Mouse (Mus musculus) midbrain, embryonic 11.5 days (tissue): ENCODE data around the gene Rabif. TPM values are rescaled to one million over a fixed set of nuclear protein-coding genes. Genes with fewer than 3 reads are reported as not detected.
A peak's percentile ranks its signal among the peaks of the same experiment; 100 is the strongest.
"Not testable (repeated sequence)": the region's sequence is repeated elsewhere in the genome, so short reads cannot be mapped to it uniquely, and the experiment has no call there.

Experiments used
- ATAC-seq: fragments of 200-750 bp; cut with Nextera tagmentation; 2 replicates; pipeline ENCODE4 v1.8.0; 2017; ENCODE audit warnings: moderate TSS enrichment, moderate library complexity; ENCODE audit not compliant: low FRiP score
- DNase-seq: peaks from one replicate; pipeline ENCODE4 v3.0.0; 2015; ENCODE audit warnings: low spot score; ENCODE audit errors: missing footprints
- H3K27ac ChIP-seq: fragments of 300-500 bp; sonication (generic); 2 replicates; pipeline ENCODE4 v1.5.1; 2014; ENCODE audit warnings: low read depth, low read length
- H3K27me3 ChIP-seq: fragments of 300-500 bp; sonication (generic); 2 replicates; pipeline ENCODE4 v1.6.1; 2014; ENCODE audit warnings: mild to moderate bottlenecking, low read length, moderate library complexity, mixed read lengths; ENCODE audit not compliant: control insufficient read depth, insufficient read depth
- H3K36me3 ChIP-seq: fragments of 300-500 bp; sonication (generic); 2 replicates; pipeline ENCODE4 v1.6.1; 2014; ENCODE audit warnings: mild to moderate bottlenecking, low read length, moderate library complexity, mixed read lengths; ENCODE audit not compliant: control insufficient read depth, insufficient read depth
- H3K4me1 ChIP-seq: fragments of 300-500 bp; sonication (generic); 2 replicates; pipeline ENCODE4 v1.6.1; 2014; ENCODE audit warnings: low read length; ENCODE audit not compliant: control insufficient read depth, insufficient read depth
- H3K4me2 ChIP-seq: fragments of 300-500 bp; sonication (generic); 2 replicates; pipeline ENCODE4 v1.6.1; 2014; ENCODE audit warnings: mild to moderate bottlenecking, moderate library complexity
- H3K4me3 ChIP-seq: fragments of 300-500 bp; sonication (generic); 2 replicates; pipeline ENCODE4 v1.5.1; 2014; ENCODE audit warnings: low read depth, low read length
- H3K9ac ChIP-seq: fragments of 300-500 bp; sonication (generic); 2 replicates; pipeline ENCODE4 v1.6.1; 2014; ENCODE audit warnings: low read length
- H3K9me3 ChIP-seq: fragments of 300-500 bp; sonication (generic); 2 replicates; pipeline ENCODE4 v1.6.1; 2016; ENCODE audit warnings: low read length; ENCODE audit not compliant: control insufficient read depth
- WGBS: fragments of 180-500 bp; shearing (Covaris S2); extraction: QIAGEN DNeasy Blood & Tissue Kit; methylation state at CpG from one replicate; pipeline ENCODE4 v1.1.7; 2014; 5-methylcytosine and 5-hydroxymethylcytosine counted together
- polyA plus RNA-seq: library from polyadenylated mRNA; unstranded; fragments of >200 nt; fragmentation: Nextera tagmentation; extraction: Ambion mirVana; gene quantifications from 2 replicates; pipeline ENCODE4 v1.2.1, GENCODE M21; 2014

The Rabif gene
- 47.4 and 48.1 TPM in 2 replicates for polyA plus RNA-seq

DNA sequence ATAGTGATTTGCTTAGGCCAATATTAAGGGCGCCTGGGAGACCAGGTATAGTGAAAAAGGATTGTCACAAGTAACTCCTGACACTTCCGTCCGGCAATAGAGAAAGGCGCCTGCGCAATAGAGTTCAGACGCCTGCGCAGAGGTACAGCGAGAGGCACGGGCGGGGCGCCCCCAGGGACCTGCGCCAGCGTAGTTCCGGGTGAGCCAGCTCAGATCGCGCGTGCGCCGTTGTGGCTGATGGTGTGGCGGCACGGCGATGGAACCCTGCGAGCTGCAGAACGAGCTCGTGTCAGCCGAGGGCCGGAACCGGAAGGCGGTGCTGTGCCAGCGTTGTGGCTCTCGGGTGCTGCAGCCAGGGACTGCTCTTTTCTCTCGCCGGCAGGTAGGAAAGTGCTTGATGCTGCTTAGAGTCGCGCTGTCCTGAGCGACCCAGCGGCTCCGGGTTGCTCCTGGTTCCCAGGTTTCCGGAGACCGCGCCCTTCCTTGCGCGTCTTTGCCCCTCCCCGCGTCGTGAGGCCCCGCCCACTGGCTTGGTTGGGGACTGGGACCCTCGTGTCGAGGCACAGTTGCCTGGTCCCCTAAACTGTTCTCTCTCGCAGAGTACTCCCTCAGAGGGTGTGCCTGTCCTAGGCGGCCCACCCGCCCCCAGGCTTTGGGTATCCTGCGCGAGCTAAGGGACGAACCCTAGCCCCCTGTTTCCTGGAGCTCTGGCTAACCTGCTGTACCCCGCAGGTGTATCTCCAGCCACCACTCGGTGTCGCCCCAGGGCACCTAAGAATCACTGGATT lies at the start of gene Rabif:
Gene Rabif, plus strand, starts transcription at position 221 of the 788 bp plus-strand sequence.
- Histone ChIP-seq H3K36me3 (peaks cover 4% of the 10 kb centered on the region; the same call in 1 of the 2 replicates), H3K27ac (peak within 1 kb of the TSS; percentile 74), H3K4me1 (peaks cover 6% of the 10 kb centered on the region), H3K9ac (peak within 1 kb of the TSS; percentile 75), H3K4me3 (peak within 1 kb of the TSS; percentile 74), H3K9me3 (no peaks in the 10 kb centered on the region), H3K4me2 (peak within 1 kb of the TSS; percentile 86), H3K27me3 (no peaks in the 10 kb centered on the region)
- DNase-seq (peak; percentile 99), ATAC-seq (peak; percentile 98)
- WGBS = under 1% methylated on average over 58 of the region's 58 CpGs

DNA sequence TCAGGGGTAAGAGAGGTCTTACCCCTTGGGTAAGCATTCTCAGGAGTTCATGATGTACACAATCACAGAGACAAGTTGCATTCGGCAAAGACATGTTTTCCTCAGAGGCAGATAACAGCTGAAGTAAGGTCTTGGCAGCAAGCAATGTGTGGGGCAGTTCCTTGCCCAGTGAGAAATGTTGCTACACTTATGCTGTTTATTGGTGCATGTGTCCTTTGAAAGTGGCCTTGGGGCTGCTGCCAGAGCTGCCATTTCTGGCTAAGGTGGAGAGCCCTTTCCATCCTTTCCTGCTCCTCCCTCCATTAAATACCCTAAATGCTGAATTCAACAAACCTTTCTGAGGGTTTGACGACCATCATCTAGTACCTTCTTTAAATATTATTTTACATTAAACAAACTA lies 49.0 kb upstream of the Rabif start:
- H3K4me3 ChIP-seq = no peak overlapping the region
- H3K27me3 ChIP-seq = no peaks in the 10 kb centered on the region
- no peaks in the 10 kb centered on the region for H3K36me3 ChIP-seq
- DNase-seq = no peak
- 85% methylated on average over 2 of the region's 2 CpGs for WGBS
- no peaks in the 10 kb centered on the region for H3K4me1 ChIP-seq
- H3K27ac ChIP-seq = no peak overlapping the region
- no peaks in the 10 kb centered on the region for H3K9me3 ChIP-seq
- H3K4me2 ChIP-seq = no peak overlapping the region
- ATAC-seq = no peak
- no peak overlapping the region for H3K9ac ChIP-seq

- H3K36me3 ChIP-seq, H3K4me1 ChIP-seq, H3K27ac ChIP-seq, H3K4me2 ChIP-seq, H3K9ac ChIP-seq, DNase-seq, H3K4me3 ChIP-seq, ATAC-seq, H3K9me3 ChIP-seq, H3K27me3 ChIP-seq: not testable (repeated sequence)
- WGBS = 75% methylated on average over 3 of the region's 3 CpGs
Observed at GRCm38 (mm10) chr1:134448537-134448936, 45.9 kb upstream of the Rabif start.

- Histone ChIP-seq H3K4me3 (no peak overlapping the region), H3K9ac (no peak overlapping the region), H3K27me3 (no peaks in the 10 kb centered on the region), H3K27ac (no peak overlapping the region), H3K4me1 (peaks cover 3% of the 10 kb centered on the region; the same call in 1 of the 2 replicates), H3K4me2 (no peak overlapping the region), H3K36me3 (no peaks in the 10 kb centered on the region), H3K9me3 (no peaks in the 10 kb centered on the region)
- ATAC-seq (no peak), DNase-seq (no peak)
- 88% methylated on average over 4 of the region's 4 CpGs for WGBS
Observed at GRCm38 (mm10) chr1:134450201-134450600, 44.2 kb upstream of the Rabif start.

DNA sequence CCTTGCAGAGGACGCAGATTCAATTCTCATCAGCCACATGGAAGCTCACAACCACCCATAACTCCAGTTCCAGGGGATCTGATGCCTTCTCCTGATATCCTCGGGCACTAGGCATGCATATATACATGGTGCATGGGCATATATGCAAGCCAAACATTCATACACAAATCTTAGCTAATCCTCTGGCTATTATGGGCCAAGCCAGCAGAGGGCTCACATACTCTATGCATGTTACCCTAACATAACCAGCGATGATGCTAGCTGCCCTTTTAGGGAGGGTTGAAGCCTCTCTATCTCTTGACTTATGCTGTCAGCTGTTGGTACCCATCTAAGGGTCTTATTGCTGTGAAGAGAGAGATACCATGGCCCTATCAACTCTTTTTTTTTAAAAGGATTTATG lies 43.5 kb upstream of the Rabif start:
- DNase-seq (no peak), ATAC-seq (no peak)
- Histone ChIP-seq H3K9me3 (no peaks in the 10 kb centered on the region), H3K9ac (no peak overlapping the region), H3K4me1 (peaks cover 5% of the 10 kb centered on the region; the same call in 1 of the 2 replicates), H3K27me3 (no peaks in the 10 kb centered on the region), H3K27ac (no peak overlapping the region), H3K36me3 (no peaks in the 10 kb centered on the region), H3K4me2 (no peak overlapping the region), H3K4me3 (no peak overlapping the region)
- WGBS = 56% methylated on average over 3 of the region's 3 CpGs

DNA sequence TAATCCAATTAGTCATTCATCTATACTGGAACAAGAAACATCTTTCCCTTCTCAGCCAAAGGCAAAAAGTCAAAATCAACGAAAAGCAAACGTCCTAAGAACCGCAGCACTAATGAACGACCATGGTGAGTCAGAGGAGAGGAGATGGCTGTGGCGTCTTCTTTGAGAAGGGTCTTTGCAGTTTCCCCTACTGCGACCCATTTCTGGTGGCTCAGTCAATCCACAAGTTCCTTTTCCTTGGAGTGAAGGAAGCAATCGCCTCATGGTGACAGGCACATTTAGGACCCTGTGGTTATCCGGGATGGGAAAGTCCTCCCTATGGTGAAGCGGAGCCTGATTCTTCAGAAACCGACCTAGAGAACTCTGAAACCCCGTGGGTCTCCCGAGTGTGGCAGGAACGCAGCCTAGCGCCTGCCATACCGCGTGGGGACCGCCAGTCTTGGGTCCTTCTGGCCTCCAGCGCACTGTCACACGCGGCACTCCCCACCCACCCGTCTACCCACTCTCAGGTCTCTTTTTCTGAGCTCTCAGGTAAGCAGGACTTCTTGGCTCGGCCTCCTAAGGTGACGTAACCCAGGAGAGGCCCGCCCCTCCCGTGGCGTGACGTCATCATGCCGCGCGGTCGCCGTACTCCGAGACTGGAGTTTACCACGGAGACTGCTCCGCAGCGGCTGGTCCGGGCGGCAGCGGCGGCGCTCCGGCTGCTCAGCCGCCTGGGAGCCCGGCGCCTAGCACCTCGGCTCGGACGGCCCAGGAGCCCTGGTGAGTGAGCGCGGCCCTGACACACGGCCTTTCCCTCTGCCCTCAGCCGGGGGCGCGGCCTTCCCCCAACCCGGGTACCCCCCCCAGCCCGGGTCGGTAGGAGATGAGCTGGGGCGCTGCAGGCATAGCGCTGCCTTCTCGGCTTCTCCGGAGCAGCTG lies 39.3 kb upstream of the Rabif start, which contains the start of gene Klhl12:
Gene Klhl12, plus strand, starts transcription at position 628 of the 921 bp plus-strand sequence.
- Histone ChIP-seq H3K4me1 (peaks cover 10% of the 10 kb centered on the region; the same call in 1 of the 2 replicates), H3K36me3 (peaks cover 2% of the 10 kb centered on the region; the same call in 1 of the 2 replicates), H3K27me3 (no peaks in the 10 kb centered on the region), H3K4me3 (peak within 1 kb of the TSS; percentile 96), H3K4me2 (peak within 1 kb of the TSS; percentile 50), H3K27ac (peak within 1 kb of the TSS; percentile 25; the same call in 1 of the 2 replicates), H3K9ac (peak within 1 kb of the TSS; percentile 96), H3K9me3 (no peaks in the 10 kb centered on the region)
- WGBS = 1% methylated on average over 60 of the region's 61 CpGs
- peak; percentile 96 for ATAC-seq
- DNase-seq = peak; percentile 100

DNA sequence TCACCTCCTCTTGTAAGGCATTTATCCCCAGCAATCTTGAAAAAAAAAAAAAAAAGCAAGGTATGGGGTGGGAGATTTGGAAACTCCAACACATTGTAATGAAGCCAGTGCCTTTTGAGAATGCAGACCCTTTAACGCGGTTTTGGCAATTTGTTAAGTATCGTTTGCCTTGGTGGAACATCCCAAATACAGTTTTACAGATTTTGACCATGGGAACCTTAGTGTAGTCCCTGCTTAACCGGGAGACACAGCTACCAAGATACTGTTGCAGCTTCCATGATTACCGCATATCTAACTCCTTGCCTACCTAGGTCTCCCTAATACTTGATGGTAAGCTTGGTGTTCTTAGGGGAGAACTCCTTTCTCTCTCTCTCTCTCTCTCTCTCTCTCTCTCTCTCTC lies 38.4 kb upstream of the Rabif start:
- H3K36me3 ChIP-seq = peaks cover 4% of the 10 kb centered on the region; the same call in 1 of the 2 replicates
- peak overlapping the region; percentile 96 for H3K9ac ChIP-seq
- WGBS = 26% methylated on average over 5 of the region's 5 CpGs
- no peaks in the 10 kb centered on the region for H3K27me3 ChIP-seq
- H3K4me3 ChIP-seq = peak overlapping the region; percentile 96
- H3K4me2 ChIP-seq = peak overlapping the region; percentile 50
- ATAC-seq (no peak), DNase-seq (peak; percentile 87)
- H3K4me1 ChIP-seq = peaks cover 10% of the 10 kb centered on the region; the same call in 1 of the 2 replicates
- H3K9me3 ChIP-seq = no peaks in the 10 kb centered on the region
- H3K27ac ChIP-seq = no peak overlapping the region

- no peak overlapping the region for H3K9ac ChIP-seq
- no peak overlapping the region for H3K27ac ChIP-seq
- no peaks in the 10 kb centered on the region for H3K9me3 ChIP-seq
- 92% methylated on average over 7 of the region's 7 CpGs for WGBS
- peaks cover 4% of the 10 kb centered on the region; the same call in 1 of the 2 replicates for H3K36me3 ChIP-seq
- no peak for DNase-seq
- peaks cover 10% of the 10 kb centered on the region; the same call in 1 of the 2 replicates for H3K4me1 ChIP-seq
- no peaks in the 10 kb centered on the region for H3K27me3 ChIP-seq
- no peak for ATAC-seq
- H3K4me2 ChIP-seq = no peak overlapping the region
- no peak overlapping the region for H3K4me3 ChIP-seq
Observed at GRCm38 (mm10) chr1:134458139-134458727, 36.2 kb upstream of the Rabif start.
